Mouse (Mus musculus) forebrain, embryonic 11.5 days (tissue): Measurements from ENCODE around the gene Traf3ip3. TPM values are rescaled to one million over a fixed set of nuclear protein-coding genes. Genes with fewer than 3 reads are reported as not detected.

Experiments used
- ATAC-seq: fragments of 200-750 bp; cut with Nextera tagmentation; replicated peaks from 2 replicates; pipeline ENCODE4 v1.8.0; 2017; ENCODE audit warnings: moderate TSS enrichment; ENCODE audit not compliant: low FRiP score
- DNase-seq: peaks from one replicate; pipeline ENCODE4 v3.0.0-alpha.2; 2017; ENCODE audit warnings: low spot score
- H3K27ac ChIP-seq: fragments of 300-500 bp; sonication (generic); 2 replicates; pipeline ENCODE4 v1.5.1; 2014; ENCODE audit warnings: low read depth, low read length
- H3K27me3 ChIP-seq: fragments of 300-500 bp; sonication (generic); 2 replicates; pipeline ENCODE4 v1.6.1; 2014; ENCODE audit warnings: mild to moderate bottlenecking, low read length, mixed read lengths; ENCODE audit not compliant: control insufficient read depth, insufficient read depth
- H3K36me3 ChIP-seq: fragments of 300-500 bp; sonication (generic); 2 replicates; pipeline ENCODE4 v1.6.1; 2014; ENCODE audit warnings: mild to moderate bottlenecking, low read length, moderate library complexity, mixed read lengths; ENCODE audit not compliant: control insufficient read depth, insufficient read depth
- H3K4me1 ChIP-seq: fragments of 300-500 bp; sonication (generic); replicated peaks from 2 replicates; pipeline ENCODE4 v1.6.1; 2014; ENCODE audit warnings: low read length, mixed read lengths; ENCODE audit not compliant: control insufficient read depth, insufficient read depth
- H3K4me2 ChIP-seq: fragments of 300-500 bp; sonication (generic); 2 replicates; pipeline ENCODE4 v1.6.1; 2014; ENCODE audit warnings: low read depth, mild to moderate bottlenecking, low read length, moderate library complexity, mixed read lengths; ENCODE audit not compliant: severe bottlenecking
- H3K4me3 ChIP-seq: fragments of 300-500 bp; sonication (generic); 2 replicates; pipeline ENCODE4 v1.5.1; 2014; ENCODE audit warnings: low read depth, low read length
- H3K9ac ChIP-seq: fragments of 300-500 bp; sonication (generic); 2 replicates; pipeline ENCODE4 v1.6.1; 2014; ENCODE audit warnings: low read length
- H3K9me3 ChIP-seq: fragments of 300-500 bp; sonication (generic); 2 replicates; pipeline ENCODE4 v1.6.1; 2016; ENCODE audit warnings: low read length, mixed read lengths; ENCODE audit not compliant: control insufficient read depth
- WGBS: fragments of 180-500 bp; shearing (Covaris S2); extraction: QIAGEN DNeasy Blood & Tissue Kit; methylation state at CpG from one replicate; pipeline ENCODE4 v1.1.7; 2014; 5-methylcytosine and 5-hydroxymethylcytosine counted together
- polyA plus RNA-seq: library from polyadenylated mRNA; unstranded; fragments of >200 nt; fragmentation: Nextera tagmentation; extraction: Ambion mirVana; gene quantifications from 2 replicates; pipeline ENCODE4 v1.2.1, GENCODE M21; 2014

Traf3ip3 gene
- polyA plus RNA-seq, 1 experiment from 2014 or later = 2.3 TPM

GRCm38 (mm10) chr1:193220408-193220807, 18.9 kb upstream of the Traf3ip3 start:
- DNase-seq = no peak
- 0 out of 2 replicates have a peak, but pooled peaks cover 1% of the 10 kb centered on the region for H3K4me1 ChIP-seq
- H3K9ac ChIP-seq = no peak overlapping the region
- H3K4me3 ChIP-seq = no peak overlapping the region
- no peak overlapping the region for H3K27ac ChIP-seq
- H3K27me3 ChIP-seq = no peaks in the 10 kb centered on the region
- H3K9me3 ChIP-seq = no peaks in the 10 kb centered on the region
- H3K4me2 ChIP-seq = no peak overlapping the region
- WGBS = 74% methylated on average over 5 of the region's 5 CpGs
- no peaks in the 10 kb centered on the region for H3K36me3 ChIP-seq
- no peak for ATAC-seq

GRCm38 (mm10) chr1:193216000-193216399, 14.5 kb upstream of the Traf3ip3 start:
- Histone ChIP-seq H3K36me3 (no peaks in the 10 kb centered on the region), H3K9ac (no peak overlapping the region), H3K27me3 (no peaks in the 10 kb centered on the region), H3K4me2 (no peak overlapping the region), H3K4me3 (no peak overlapping the region), H3K4me1 (no peaks in the 10 kb centered on the region), H3K27ac (no peak overlapping the region), H3K9me3 (no peaks in the 10 kb centered on the region)
- ATAC-seq (no peak), DNase-seq (no peak)
- 78% methylated on average over 3 of the region's 3 CpGs for WGBS

GRCm38 (mm10) chr1:193214053-193214452, 12.6 kb upstream of the Traf3ip3 start:
- Histone ChIP-seq H3K9ac (no peak overlapping the region), H3K4me1 (no peaks in the 10 kb centered on the region), H3K4me3 (no peak overlapping the region), H3K27ac (no peak overlapping the region), H3K36me3 (no peaks in the 10 kb centered on the region), H3K9me3 (no peaks in the 10 kb centered on the region), H3K27me3 (no peaks in the 10 kb centered on the region), H3K4me2 (no peak overlapping the region)
- DNase-seq = no peak
- no peak for ATAC-seq
- 75% methylated on average over 5 of the region's 5 CpGs for WGBS

- no peak for ATAC-seq
- Histone ChIP-seq H3K4me1 (no peaks in the 10 kb centered on the region), H3K9ac (no peak overlapping the region), H3K4me3 (no peak overlapping the region), H3K27ac (no peak overlapping the region), H3K4me2 (no peak overlapping the region), H3K36me3 (no peaks in the 10 kb centered on the region), H3K27me3 (no peaks in the 10 kb centered on the region), H3K9me3 (no peaks in the 10 kb centered on the region)
- WGBS = 78% methylated on average over 5 of the region's 5 CpGs
- no peak for DNase-seq
These were observed 9.9 kb upstream of the Traf3ip3 start for GRCm38 (mm10) chr1:193211371-193211770.

- Histone ChIP-seq H3K9ac (no peak overlapping the region), H3K27ac (no peak overlapping the region), H3K9me3 (no peaks in the 10 kb centered on the region), H3K4me1 (no peaks in the 10 kb centered on the region), H3K4me3 (no peak overlapping the region), H3K4me2 (no peak overlapping the region), H3K27me3 (no peaks in the 10 kb centered on the region), H3K36me3 (no peaks in the 10 kb centered on the region)
- ATAC-seq (0 out of 2 replicates have a peak, but pooled peaks have one; percentile 63), DNase-seq (no peak)
- WGBS = 51% methylated on average over 2 of the region's 2 CpGs
These were observed 6.7 kb upstream of the Traf3ip3 start for GRCm38 (mm10) chr1:193208178-193208577.

GRCm38 (mm10) chr1:193207503-193207902, 6.0 kb upstream of the Traf3ip3 start, which contains the start of gene Lamb3:
Lamb3 (plus strand) TSS chr1:193207699.
- no peak for ATAC-seq
- no peak within 1 kb of the TSS for H3K27ac ChIP-seq

GRCm38 (mm10) chr1:193205431-193205830, 3.9 kb upstream of the Traf3ip3 start:
- WGBS = 84% methylated on average over 2 of the region's 2 CpGs
- Histone ChIP-seq H3K27ac (no peak overlapping the region), H3K4me3 (no peak overlapping the region), H3K9ac (no peak overlapping the region), H3K4me2 (no peak overlapping the region), H3K36me3 (no peaks in the 10 kb centered on the region), H3K4me1 (no peaks in the 10 kb centered on the region), H3K9me3 (no peaks in the 10 kb centered on the region), H3K27me3 (no peaks in the 10 kb centered on the region)
- no peak for DNase-seq
- ATAC-seq = no peak

More at GRCm38 (mm10) chr1:193207503-193207902, 6.0 kb upstream of the Traf3ip3 start, which contains the start of gene Lamb3:
- no peak within 1 kb of the TSS for H3K4me3 ChIP-seq
- H3K9ac ChIP-seq = no peak within 1 kb of the TSS
- no peaks in the 10 kb centered on the region for H3K4me1 ChIP-seq
- no peak for DNase-seq
- no peaks in the 10 kb centered on the region for H3K36me3 ChIP-seq
- 96% methylated on average over 3 of the region's 3 CpGs for WGBS
- H3K9me3 ChIP-seq = no peaks in the 10 kb centered on the region
- no peaks in the 10 kb centered on the region for H3K27me3 ChIP-seq
- H3K4me2 ChIP-seq = no peak within 1 kb of the TSS

- WGBS = 75% methylated on average over 2 of the region's 2 CpGs
- Histone ChIP-seq H3K36me3 (no peaks in the 10 kb centered on the region), H3K9ac (no peak overlapping the region), H3K9me3 (no peaks in the 10 kb centered on the region), H3K4me1 (no peaks in the 10 kb centered on the region), H3K4me3 (no peak overlapping the region), H3K27ac (no peak overlapping the region), H3K4me2 (no peak overlapping the region), H3K27me3 (no peaks in the 10 kb centered on the region)
- DNase-seq (no peak), ATAC-seq (no peak)
These were observed 2.3 kb upstream of the Traf3ip3 start for GRCm38 (mm10) chr1:193203821-193204220.

- ATAC-seq (no peak), DNase-seq (no peak)
- Histone ChIP-seq H3K9ac (no peak overlapping the region), H3K4me2 (no peak overlapping the region), H3K9me3 (no peaks in the 10 kb centered on the region), H3K36me3 (no peaks in the 10 kb centered on the region), H3K4me3 (no peak overlapping the region), H3K4me1 (no peaks in the 10 kb centered on the region), H3K27me3 (no peaks in the 10 kb centered on the region), H3K27ac (no peak overlapping the region)
- WGBS = 85% methylated on average over 8 of the region's 8 CpGs
These were observed 692 bp downstream of the Traf3ip3 start for GRCm38 (mm10) chr1:193200640-193201382.
